Mouse (Mus musculus) liver, adult 2 months (tissue): ENCODE results near the gene Fbxo9. TPM values are rescaled to one million over a fixed set of nuclear protein-coding genes. Genes with fewer than 3 reads are reported as not detected.
A peak's percentile ranks its signal among the peaks of the same experiment; 100 is the strongest.

Experiments used
- DNase-seq: peaks from one replicate; pipeline ENCODE4 v3.0.0-alpha.2; 2011; ENCODE audit warnings: low read depth, low spot score; ENCODE audit errors: extremely low read depth
- H3K27ac ChIP-seq: fragments of 200-500 bp; replicated peaks from 2 replicates; pipeline ENCODE4 v1.5.1; 2012; ENCODE audit warnings: low read depth, mild to moderate bottlenecking, control low read depth, inconsistent platforms, low read length; ENCODE audit not compliant: insufficient read depth
- H3K27me3 ChIP-seq: fragments of 200-500 bp; 2 replicates; pipeline ENCODE4 v1.6.1; 2012; ENCODE audit warnings: mild to moderate bottlenecking, moderate library complexity, low read length, inconsistent platforms; ENCODE audit not compliant: control insufficient read depth, insufficient read depth
- H3K36me3 ChIP-seq: fragments of 200-500 bp; 2 replicates; pipeline ENCODE4 v1.6.1; 2012; ENCODE audit warnings: low read length, inconsistent platforms; ENCODE audit not compliant: control insufficient read depth, insufficient read depth
- H3K4me1 ChIP-seq: fragments of 200-500 bp; 2 replicates; pipeline ENCODE4 v1.6.1; 2011; ENCODE audit warnings: low read length; ENCODE audit not compliant: control insufficient read depth, insufficient read depth
- H3K4me3 ChIP-seq: fragments of 200-500 bp; 2 replicates; pipeline ENCODE4 v1.5.1; 2011; ENCODE audit warnings: low read depth, mild to moderate bottlenecking, control low read depth, low read length, moderate library complexity; ENCODE audit not compliant: insufficient read depth
- H3K79me2 ChIP-seq: fragments of 200-500 bp; 2 replicates; pipeline ENCODE4 v1.6.1; 2012; ENCODE audit warnings: inconsistent platforms, mild to moderate bottlenecking, low read length, moderate library complexity; ENCODE audit not compliant: control insufficient read depth, insufficient read depth
- H3K9ac ChIP-seq: fragments of 200-500 bp; 2 replicates; pipeline ENCODE4 v1.6.1; 2012; ENCODE audit warnings: low read depth, mild to moderate bottlenecking, control low read depth, inconsistent platforms, low read length
- CTCF ChIP-seq: fragments of 200-500 bp; IDR thresholded peaks from 2 replicates; pipeline ENCODE4 v1.5.1; 2011; ENCODE audit warnings: low read depth, low read length, control low read depth
- POLR2A ChIP-seq: fragments of 200-500 bp; IDR thresholded peaks from 2 replicates; pipeline ENCODE4 v1.6.1; 2011; ENCODE audit warnings: low read length, control low read depth; ENCODE audit not compliant: insufficient read depth; ENCODE audit errors: extremely low read depth
- WGBS: fragments of 180-500 bp; shearing (Covaris S2); methylation state at CpG from one replicate; pipeline ENCODE4 v1.1.7; 2018; 5-methylcytosine and 5-hydroxymethylcytosine counted together
- polyA plus RNA-seq: library from polyadenylated mRNA; depleted of rRNA; stranded (reverse); fragments of >200 nt; gene quantifications from 2 replicates; pipeline ENCODE4 v1.2.3, GENCODE M21; 2012
- total RNA-seq: library from RNA; depleted of rRNA; stranded (reverse); fragments of >200 nt; gene quantifications from 2 replicates; pipeline ENCODE4 v1.2.3, GENCODE M21; 2014

The Fbxo9 gene
- total and polyA plus RNA-seq, 2 experiments = 80.5 to 107 TPM

DNA sequence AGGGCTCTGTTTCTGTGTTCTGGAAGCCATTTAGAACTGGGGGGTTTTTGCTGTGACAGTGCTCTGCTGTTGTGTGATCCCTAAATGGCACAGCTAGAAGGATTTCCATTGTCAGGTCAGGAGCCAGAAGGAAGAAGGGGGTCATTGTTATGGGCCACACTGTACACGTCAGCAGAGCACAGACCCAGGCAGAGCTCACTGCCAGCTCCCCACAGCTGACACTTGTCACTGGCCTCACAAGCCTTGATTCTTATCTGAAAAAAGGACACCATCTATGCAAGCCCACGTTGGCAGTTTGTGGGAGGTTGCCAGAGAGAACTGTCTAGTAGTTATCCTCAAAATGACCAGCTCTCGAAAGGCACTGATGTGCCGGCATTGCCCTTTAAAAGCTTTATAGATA lies 37.2 kb upstream of the Fbxo9 start:
- Histone ChIP-seq H3K36me3 (peaks cover 20% of the 10 kb centered on the region; the same call in 1 of the 2 replicates), H3K79me2 (no peaks in the 10 kb centered on the region), H3K27ac (no peak overlapping the region), H3K9ac (no peak overlapping the region), H3K4me3 (no peak overlapping the region), H3K27me3 (no peaks in the 10 kb centered on the region), H3K4me1 (no peaks in the 10 kb centered on the region)
- no peak for TF ChIP-seq POLR2A
- TF ChIP-seq CTCF = no peak
- WGBS = 89% methylated on average over 4 of the region's 4 CpGs
- DNase-seq = no peak

DNA sequence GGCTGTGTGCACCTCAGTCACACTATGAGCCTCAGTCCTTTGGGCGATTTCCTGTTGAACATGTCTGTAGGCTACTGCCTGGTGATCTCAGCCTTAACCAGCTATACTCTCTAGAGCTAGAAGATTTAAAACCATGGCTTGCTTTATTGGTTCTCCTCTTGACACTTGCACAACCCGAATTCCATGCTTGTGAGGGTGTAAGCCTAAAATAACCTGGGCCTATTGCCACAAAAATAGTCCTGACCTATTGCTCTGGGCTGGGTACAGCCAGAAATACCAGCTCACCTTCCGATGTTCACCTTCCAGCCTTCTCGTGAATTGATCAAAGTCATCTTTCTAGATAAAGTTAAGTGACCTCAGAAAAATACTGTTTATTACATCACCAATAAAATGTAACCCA lies 30.6 kb upstream of the Fbxo9 start:
- Histone ChIP-seq H3K4me1 (peaks cover 12% of the 10 kb centered on the region), H3K79me2 (no peaks in the 10 kb centered on the region), H3K27ac (peak overlapping the region; percentile 88), H3K9ac (peak overlapping the region; percentile 60), H3K4me3 (no peak overlapping the region), H3K36me3 (peaks cover 20% of the 10 kb centered on the region; the same call in 1 of the 2 replicates), H3K27me3 (no peaks in the 10 kb centered on the region)
- 28% methylated on average over 4 of the region's 4 CpGs for WGBS
- TF ChIP-seq POLR2A (no peak), CTCF (no peak)
- DNase-seq = peak; percentile 97

DNA sequence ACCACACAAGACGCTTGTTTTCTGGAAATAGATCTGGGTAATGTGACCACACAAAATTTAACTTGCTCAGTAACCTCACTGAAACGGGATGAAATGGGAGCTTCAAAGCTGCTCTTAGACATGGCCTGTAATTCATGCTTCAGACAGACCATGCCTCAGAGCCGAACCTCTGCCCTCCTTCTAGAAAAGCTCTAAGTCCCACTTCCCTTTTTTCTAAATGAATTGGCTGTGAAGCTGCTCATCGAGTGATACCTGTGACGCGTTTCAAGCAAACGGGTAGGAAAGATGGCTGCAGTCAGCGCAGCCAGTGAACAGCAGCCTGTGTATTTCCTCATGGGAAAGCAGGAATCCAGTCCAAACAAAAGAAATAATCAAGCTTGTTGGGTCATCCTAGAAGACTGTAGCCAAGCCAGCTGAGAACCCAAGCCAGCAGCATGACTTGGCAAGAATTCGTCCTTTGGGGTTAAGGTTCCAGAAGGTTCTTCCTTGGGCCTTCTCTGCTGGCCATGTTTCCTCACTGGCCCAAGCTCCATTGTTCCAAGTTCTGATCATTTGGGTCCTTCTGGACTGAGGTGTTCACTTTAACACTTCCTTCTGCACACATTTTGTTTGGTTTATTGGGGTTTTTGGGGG lies 29.3 kb upstream of the Fbxo9 start:
- Histone ChIP-seq H3K27ac (no peak overlapping the region), H3K79me2 (no peaks in the 10 kb centered on the region), H3K9ac (no peak overlapping the region), H3K27me3 (no peaks in the 10 kb centered on the region), H3K36me3 (peaks cover 19% of the 10 kb centered on the region; the same call in 1 of the 2 replicates), H3K4me3 (no peak overlapping the region), H3K4me1 (peaks cover 12% of the 10 kb centered on the region)
- TF ChIP-seq POLR2A (no peak), CTCF (no peak)
- 68% methylated on average over 9 of the region's 9 CpGs for WGBS
- DNase-seq = peak; percentile 84

DNA sequence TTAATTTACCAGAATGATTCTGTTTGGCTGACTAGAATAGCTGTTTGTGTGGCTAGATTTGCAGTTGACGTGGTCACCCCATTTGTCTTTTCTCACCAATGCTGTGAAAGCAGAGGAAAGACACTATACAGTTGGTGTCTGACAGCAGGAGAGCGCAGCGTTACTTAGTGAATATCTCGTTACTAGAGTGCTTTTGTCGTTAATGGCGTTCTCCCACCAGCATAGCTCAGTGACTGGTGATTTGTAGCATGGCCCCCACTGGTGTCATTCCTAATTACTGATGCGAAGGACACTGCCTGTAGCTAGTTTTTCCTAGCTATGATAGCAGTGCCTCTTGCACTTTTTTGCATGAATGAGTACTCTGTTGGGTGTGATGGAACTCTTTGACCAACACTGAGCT lies 26.8 kb upstream of the Fbxo9 start:
- 95% methylated on average over 7 of the region's 7 CpGs for WGBS
- H3K79me2 ChIP-seq = no peaks in the 10 kb centered on the region
- H3K4me1 ChIP-seq = peaks cover 12% of the 10 kb centered on the region
- no peak for TF ChIP-seq POLR2A
- no peak for TF ChIP-seq CTCF
- H3K36me3 ChIP-seq = peaks cover 17% of the 10 kb centered on the region
- H3K9ac ChIP-seq = no peak overlapping the region
- H3K27me3 ChIP-seq = no peaks in the 10 kb centered on the region
- DNase-seq = no peak
- no peak overlapping the region for H3K27ac ChIP-seq
- no peak overlapping the region for H3K4me3 ChIP-seq

DNA sequence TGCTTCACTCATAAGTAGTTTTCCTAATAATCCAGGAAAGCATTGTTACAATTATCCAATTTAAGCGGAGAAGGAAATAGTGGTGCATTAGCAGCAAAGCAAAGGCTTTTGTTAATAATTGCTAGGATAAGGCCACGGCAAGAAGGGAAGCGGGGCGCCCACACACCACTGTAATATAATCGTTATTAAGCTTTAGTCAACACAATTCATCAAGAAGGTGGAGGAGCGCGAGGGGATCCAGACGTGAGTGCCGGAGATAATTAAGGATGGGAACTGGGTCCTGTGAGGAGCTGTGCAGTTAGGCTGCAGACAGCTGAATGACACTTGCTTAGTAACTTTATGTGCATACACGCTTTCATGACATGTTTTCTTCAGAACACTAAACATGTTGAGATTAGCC lies 17.8 kb upstream of the Fbxo9 start:
- Histone ChIP-seq H3K9ac (no peak overlapping the region), H3K27me3 (no peaks in the 10 kb centered on the region), H3K4me3 (no peak overlapping the region), H3K27ac (no peak overlapping the region), H3K36me3 (peaks cover 4% of the 10 kb centered on the region; the same call in 1 of the 2 replicates), H3K79me2 (peaks cover 11% of the 10 kb centered on the region; the same call in 1 of the 2 replicates), H3K4me1 (no peaks in the 10 kb centered on the region)
- no peak for DNase-seq
- WGBS = 46% methylated on average over 10 of the region's 10 CpGs
- TF ChIP-seq CTCF = no peak
- no peak for TF ChIP-seq POLR2A

DNA sequence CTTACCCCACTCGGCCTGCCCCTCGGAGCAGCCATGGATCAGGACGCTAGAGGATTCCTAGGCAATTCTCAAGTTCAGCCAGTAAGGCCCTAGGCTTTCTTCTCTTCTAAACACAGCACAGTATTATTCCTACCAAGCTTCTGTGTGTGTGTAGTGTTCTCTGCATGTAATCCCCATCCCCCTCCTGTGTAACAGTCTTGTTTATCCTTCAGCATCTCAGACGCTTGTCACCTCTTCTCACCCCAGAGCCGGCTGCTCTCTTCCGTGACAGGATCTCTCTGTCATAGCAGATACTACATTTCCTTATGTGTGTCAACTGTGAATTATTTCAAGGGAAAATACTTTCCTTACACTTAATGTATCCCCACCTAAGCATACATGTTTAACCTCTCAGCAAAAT lies 17.1 kb upstream of the Fbxo9 start:
- H3K4me1 ChIP-seq = no peaks in the 10 kb centered on the region
- H3K27ac ChIP-seq = no peak overlapping the region
- H3K79me2 ChIP-seq = peaks cover 11% of the 10 kb centered on the region; the same call in 1 of the 2 replicates
- 67% methylated on average over 6 of the region's 6 CpGs for WGBS
- no peak for DNase-seq
- H3K4me3 ChIP-seq = no peak overlapping the region
- H3K36me3 ChIP-seq = 0 out of 2 replicates have a peak, but pooled peaks cover under 1% of the 10 kb centered on the region
- no peaks in the 10 kb centered on the region for H3K27me3 ChIP-seq
- TF ChIP-seq POLR2A = no peak
- TF ChIP-seq CTCF = no peak
- H3K9ac ChIP-seq = no peak overlapping the region
